Mouse (Mus musculus) urinary bladder, postnatal 14 days (tissue): ENCODE data around the gene Mcm5.

Experiments
- DNase-seq: peaks from one replicate; pipeline ENCODE4 v3.0.0; 2021; ENCODE audit warnings: low spot score

The Mcm5 gene

DNA sequence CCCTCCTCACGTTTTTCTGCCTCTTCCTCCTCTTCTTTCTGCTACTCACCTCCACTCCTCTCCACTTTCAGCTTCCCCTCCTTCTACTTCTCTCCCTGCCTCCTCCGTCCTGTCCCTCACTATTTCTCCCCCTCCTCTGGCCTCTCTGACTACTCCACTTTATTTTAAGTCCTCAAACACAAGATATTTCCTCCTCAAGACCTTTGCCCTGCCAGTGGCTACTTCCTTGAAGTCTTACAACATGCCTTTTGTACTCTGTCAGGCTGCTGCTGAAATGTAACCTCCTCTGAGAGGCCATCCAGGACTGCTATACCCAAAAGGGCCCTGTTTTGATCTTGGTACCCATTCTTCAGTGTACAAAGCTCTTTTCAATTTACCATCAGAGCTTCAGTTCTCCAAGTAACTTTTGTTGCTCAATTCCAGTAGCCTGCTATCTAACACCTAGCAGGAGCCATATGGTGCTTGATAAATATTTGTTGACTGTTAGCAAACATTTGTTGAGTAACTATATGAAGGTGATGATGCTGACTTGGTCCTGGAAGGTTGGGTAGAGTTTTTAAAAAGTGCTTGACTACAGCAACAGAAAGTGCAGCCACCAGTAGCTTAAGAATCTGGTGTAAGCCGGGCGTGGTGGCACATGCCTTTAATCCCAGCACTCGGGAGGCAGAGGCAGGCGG is 62.8 kb downstream of the Mcm5 start:
- no peak for DNase-seq
